Mouse (Mus musculus): ENCODE measurements around the gene Gm26741.

The Gm26741 gene

DNA sequence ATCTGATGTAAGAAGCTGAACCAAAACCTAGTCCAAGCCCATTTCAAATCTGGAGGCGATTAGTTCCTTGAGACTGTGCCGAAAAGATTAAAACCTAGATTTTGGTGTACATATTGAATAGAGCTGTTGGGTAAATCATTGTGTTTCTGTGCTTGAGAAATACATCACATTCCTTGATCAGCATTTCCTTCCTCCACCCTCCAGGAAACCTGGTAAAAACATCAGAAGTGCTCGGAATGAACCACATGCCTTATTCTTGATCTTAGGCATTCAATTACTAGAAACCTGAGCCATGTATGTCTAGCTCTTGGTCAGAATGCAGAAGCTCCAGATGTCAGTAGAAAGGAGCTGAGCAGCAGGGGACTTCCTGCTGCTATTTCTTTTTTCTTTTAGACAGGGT, 30.9 kb downstream of the Gm26741 start:
- no peak for DNase-seq (ENCODE audit: low read depth, low spot score)

DNA sequence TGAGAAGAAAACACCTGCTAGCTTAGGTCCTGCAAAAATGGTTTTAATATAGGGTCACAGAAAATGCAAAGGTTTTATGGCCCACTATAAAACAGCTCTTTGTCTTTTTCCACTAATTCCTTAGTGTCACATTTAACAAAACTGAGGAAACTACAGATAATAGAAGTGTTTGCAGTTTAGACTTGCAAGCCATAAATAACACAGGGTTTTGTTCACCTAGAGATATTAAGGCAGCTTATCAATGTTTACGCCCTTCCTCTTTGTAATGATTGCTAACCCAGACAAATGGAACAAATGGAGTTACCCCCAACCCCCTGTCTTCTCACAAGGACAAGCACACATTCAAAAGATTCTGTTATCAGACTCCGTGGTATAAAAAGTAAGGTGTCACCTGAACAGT, 32.6 kb downstream of the Gm26741 start:
- no peak for DNase-seq (ENCODE audit: low read depth, low spot score)

DNA sequence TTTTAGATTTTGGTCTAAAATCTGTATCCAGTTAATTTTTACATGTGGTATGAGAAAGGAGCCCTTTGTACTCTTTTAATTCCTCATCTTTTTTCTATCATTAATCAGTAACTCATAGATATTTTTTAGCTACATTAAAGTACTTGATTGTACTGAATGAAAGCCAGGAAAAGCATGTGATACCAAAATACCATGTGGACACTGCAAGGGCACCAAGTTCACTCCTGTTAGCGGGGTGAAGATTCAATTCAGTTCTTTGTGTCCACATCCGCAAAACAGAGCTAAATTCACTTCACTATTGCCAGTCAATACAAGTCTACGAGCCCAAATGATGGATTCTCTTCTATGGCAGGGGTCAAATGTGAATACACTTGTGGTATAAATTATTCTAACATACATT, 38.1 kb downstream of the Gm26741 start:
- no peak for DNase-seq (ENCODE audit: low read depth, low spot score)

DNA sequence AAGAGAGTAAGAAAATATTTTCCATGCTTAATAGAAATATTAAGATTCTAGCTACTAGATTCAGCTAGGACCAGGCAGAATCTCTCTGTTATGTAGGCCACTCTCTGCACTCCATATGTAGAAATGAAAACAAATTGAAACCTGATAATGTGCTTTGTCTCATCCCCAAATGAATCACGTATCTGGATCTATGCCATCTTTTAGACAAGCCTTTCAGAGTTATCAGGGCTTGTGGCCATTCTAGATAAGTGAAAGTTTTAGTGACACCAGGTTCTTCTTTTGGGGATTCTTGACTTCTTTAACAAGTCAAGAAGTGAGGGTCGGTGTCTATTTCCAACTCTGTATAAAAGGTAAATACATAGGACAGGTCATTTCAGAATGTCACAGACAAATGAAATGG, 40.1 kb downstream of the Gm26741 start:
- no peak for DNase-seq (ENCODE audit: low read depth, low spot score)

- no peak for DNase-seq (ENCODE audit: low read depth, low spot score)
These were observed 41.2 kb downstream of the Gm26741 start for GRCm38 (mm10) chr10:52399722-52400121.

- no peak for DNase-seq (ENCODE audit: low read depth, low spot score)
These were observed 46.6 kb downstream of the Gm26741 start for GRCm38 (mm10) chr10:52405160-52405559.

DNA sequence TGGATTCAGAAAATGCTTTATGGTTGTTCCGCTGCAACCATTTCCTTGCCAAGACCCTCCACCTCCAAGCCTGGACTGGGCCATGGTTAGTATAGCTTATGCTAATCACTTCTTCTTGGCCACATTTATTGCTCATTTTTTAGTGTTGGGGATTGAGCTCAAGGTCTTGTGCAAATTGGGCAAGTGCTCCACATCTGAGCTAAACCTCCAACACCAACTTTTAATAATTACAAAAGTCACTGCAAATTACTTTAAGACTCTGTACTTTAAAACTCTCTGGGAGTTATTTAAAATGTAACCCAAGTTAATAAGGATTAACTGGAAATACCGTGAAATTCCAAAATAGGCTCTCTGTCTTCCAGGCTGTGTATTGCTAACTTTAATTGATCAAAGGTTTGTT, 49.0 kb downstream of the Gm26741 start:
- DNase-seq (ENCODE audit: low read depth, low spot score) = no peak
